Mouse (Mus musculus) myocyte (in vitro differentiated cells): ENCODE results near the gene Xpa. TPM values are rescaled to one million over a fixed set of nuclear protein-coding genes. Genes with fewer than 3 reads are reported as not detected.

Source experiments
- H3K27me3 ChIP-seq: one replicate; pipeline ENCODE4 v1.6.1; 2011; ENCODE audit not compliant: control insufficient read depth, insufficient read depth, insufficient read length
- H3K36me3 ChIP-seq: one replicate; pipeline ENCODE4 v1.6.1; 2011; ENCODE audit not compliant: control insufficient read depth, insufficient read depth
- H3K4me2 ChIP-seq: one replicate; pipeline ENCODE4 v1.6.1; 2011; ENCODE audit warnings: low read depth, control low read depth
- H3K4me3 ChIP-seq: one replicate; pipeline ENCODE4 v1.5.1; 2011; ENCODE audit warnings: mild to moderate bottlenecking, control low read depth, moderate library complexity
- H3K79me2 ChIP-seq: one replicate; pipeline ENCODE4 v1.6.1; 2011; ENCODE audit not compliant: control insufficient read depth, insufficient read depth
- H3ac ChIP-seq: one replicate; pipeline ENCODE4 v1.6.1; 2011; ENCODE audit not compliant: control insufficient read depth, insufficient read length
- CEBPB ChIP-seq: IDR thresholded peaks from 2 replicates; pipeline ENCODE4 v1.6.1; 2011; ENCODE audit warnings: mild to moderate bottlenecking, moderate library complexity; ENCODE audit not compliant: poor library complexity, insufficient read depth, severe bottlenecking
- E2F4 ChIP-seq: IDR thresholded peaks from one replicate; pipeline ENCODE4 v1.6.1; 2011; ENCODE audit warnings: mild to moderate bottlenecking, control low read depth, moderate library complexity; ENCODE audit not compliant: insufficient read depth
- MAX ChIP-seq: IDR thresholded peaks from one replicate; pipeline ENCODE4 v1.6.1; 2011; ENCODE audit warnings: low read depth, mild to moderate bottlenecking, control low read depth
- MYOD1 ChIP-seq, 3 experiments: IDR thresholded peaks; one replicate each; pipeline ENCODE4 v1.6.1; 2011; ENCODE audit warnings: control low read depth in 2 of 3, low read depth in 2 of 3, mild to moderate bottlenecking in 2 of 3, moderate library complexity in 1 of 3; ENCODE audit not compliant: insufficient read length in 2 of 3, control insufficient read depth in 1 of 3
- MYOG ChIP-seq, 3 experiments: IDR thresholded peaks; one replicate each; pipeline ENCODE4 v1.6.1; 2011; ENCODE audit warnings: control low read depth in 2 of 3, low read depth in 2 of 3, mild to moderate bottlenecking in 2 of 3; ENCODE audit not compliant: insufficient read length in 2 of 3, control insufficient read depth in 1 of 3, insufficient read depth in 1 of 3
- POLR2A ChIP-seq: IDR thresholded peaks from one replicate; pipeline ENCODE4 v1.6.1; 2011; ENCODE audit warnings: low read depth, mild to moderate bottlenecking, control low read depth, moderate library complexity; ENCODE audit not compliant: insufficient read length
- POLR2AphosphoS2 ChIP-seq: IDR thresholded peaks from one replicate; pipeline ENCODE4 v1.6.1; 2011; ENCODE audit warnings: low read depth, control low read depth; ENCODE audit not compliant: insufficient read length
- REST ChIP-seq: IDR thresholded peaks from one replicate; pipeline ENCODE4 v1.6.1; 2011; ENCODE audit warnings: mild to moderate bottlenecking, control low read depth, moderate library complexity; ENCODE audit not compliant: insufficient read depth, insufficient read length
- SRF ChIP-seq: IDR thresholded peaks from one replicate; pipeline ENCODE4 v1.6.1; 2011; ENCODE audit warnings: low read depth; ENCODE audit not compliant: control insufficient read depth, insufficient read length
- TCF12 ChIP-seq: IDR thresholded peaks from one replicate; pipeline ENCODE4 v1.6.1; 2011; ENCODE audit warnings: mild to moderate bottlenecking, control low read depth; ENCODE audit not compliant: poor library complexity, insufficient read depth, severe bottlenecking
- TCF3 ChIP-seq: IDR thresholded peaks from one replicate; pipeline ENCODE4 v1.6.1; 2011; ENCODE audit warnings: low read depth, control low read depth; ENCODE audit not compliant: insufficient read length
- USF1 ChIP-seq: IDR thresholded peaks from one replicate; pipeline ENCODE4 v1.6.1; 2011; ENCODE audit warnings: low read depth, mild to moderate bottlenecking, control low read depth, moderate library complexity
- polyA plus RNA-seq: library from polyadenylated mRNA; unstranded; fragments of >200 nt; fragmentation: generic; extraction: Trizol; gene quantifications from one replicate; pipeline ENCODE4 v1.2.1, GENCODE M21; 2012; ENCODE audit warnings: missing spikeins

The Xpa gene
- polyA plus RNA-seq, 1 experiment = 19.7 TPM

DNA sequence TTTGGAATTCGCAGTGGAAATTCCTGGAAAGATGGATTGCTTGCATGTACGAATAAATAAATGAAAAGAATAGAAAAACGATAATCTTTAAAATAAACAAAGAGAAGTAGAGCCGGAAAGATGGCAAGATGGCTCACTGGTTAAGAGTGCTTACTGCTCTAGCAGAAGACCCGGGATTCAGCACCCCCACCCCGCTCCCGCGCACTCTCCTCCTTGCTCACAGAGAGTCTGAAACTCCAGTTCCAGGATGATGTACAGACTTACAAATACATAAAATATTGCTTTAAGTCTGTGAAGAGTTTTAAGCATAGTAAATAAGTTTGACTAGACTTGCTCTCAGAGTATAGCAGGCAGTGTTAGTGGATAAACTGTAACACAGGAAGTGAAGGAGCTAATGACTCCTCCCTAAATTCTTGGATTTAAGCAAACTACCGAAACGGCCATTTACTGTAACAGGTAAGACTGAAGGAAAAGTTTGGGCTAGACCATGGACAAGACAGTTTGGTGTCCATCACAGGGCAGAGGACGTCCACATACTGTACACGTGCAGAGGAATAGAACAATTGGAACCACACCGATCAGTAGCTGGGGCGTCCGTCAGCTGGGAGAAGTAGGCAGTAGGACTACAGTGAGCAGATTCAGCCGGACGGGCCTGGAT, 58.4 kb downstream of the Xpa start:
- TF ChIP-seq POLR2A (no peak), SRF (no peak), MAX (no peak), CEBPB (no peak), USF1 (no peak), TCF12 (no peak), MYOD1 (IDR thresholded peaks at IDR 0.05; ENCODE audit: control insufficient read depth in 1 of 3, insufficient read length in 2 of 3, low read depth in 2 of 3) (no peak), TCF3 (no peak), E2F4 (no peak), REST (no peak), POLR2AphosphoS2 (no peak), MYOG (IDR thresholded peaks at IDR 0.05; ENCODE audit: control insufficient read depth in 1 of 3, insufficient read depth in 1 of 3, insufficient read length in 2 of 3, low read depth in 2 of 3) (no peak)
- Histone ChIP-seq H3ac (peak overlapping the region; percentile 68), H3K4me2 (peak overlapping the region; percentile 70), H3K4me3 (peak overlapping the region; percentile 91), H3K27me3 (no peaks in the 10 kb centered on the region), H3K79me2 (peaks cover 61% of the 10 kb centered on the region), H3K36me3 (peaks cover 12% of the 10 kb centered on the region)

DNA sequence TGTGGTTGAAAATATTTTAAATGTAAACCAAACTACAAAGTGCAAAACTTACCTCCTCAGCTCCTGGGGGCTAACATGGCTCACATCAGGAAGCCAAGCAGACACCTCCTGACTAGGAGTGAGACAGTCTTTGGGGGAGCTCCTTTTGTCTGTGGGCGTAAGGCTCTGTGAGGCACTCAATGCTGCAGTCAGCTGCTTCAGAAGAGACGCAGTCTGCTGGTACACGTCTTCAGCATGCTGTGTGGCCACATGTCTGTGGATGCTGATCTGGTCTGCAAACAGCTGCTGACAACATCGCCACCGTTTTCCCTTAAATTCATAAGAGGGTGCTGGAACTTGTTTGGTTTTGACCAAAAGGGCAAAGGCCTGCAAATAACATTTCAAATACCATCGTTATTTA, 64.3 kb downstream of the Xpa start:
- TF ChIP-seq SRF = no peak
- no peak for TF ChIP-seq TCF12
- no peak for TF ChIP-seq MAX
- no peak for TF ChIP-seq POLR2AphosphoS2
- no peak for TF ChIP-seq POLR2A
- TF ChIP-seq TCF3 = no peak
- no peak for TF ChIP-seq E2F4
- TF ChIP-seq CEBPB = no peak
- no peak for TF ChIP-seq MYOD1 (IDR thresholded peaks at IDR 0.05; ENCODE audit: control insufficient read depth in 1 of 3, insufficient read length in 2 of 3, low read depth in 2 of 3)
- no peak for TF ChIP-seq USF1
- TF ChIP-seq REST = no peak
- no peak for TF ChIP-seq MYOG (IDR thresholded peaks at IDR 0.05; ENCODE audit: control insufficient read depth in 1 of 3, insufficient read depth in 1 of 3, insufficient read length in 2 of 3, low read depth in 2 of 3)
- Histone ChIP-seq H3K4me3 (no peak overlapping the region), H3K4me2 (no peak overlapping the region), H3ac (no peak overlapping the region), H3K36me3 (peaks cover 31% of the 10 kb centered on the region), H3K79me2 (peaks cover 9% of the 10 kb centered on the region), H3K27me3 (no peaks in the 10 kb centered on the region)

DNA sequence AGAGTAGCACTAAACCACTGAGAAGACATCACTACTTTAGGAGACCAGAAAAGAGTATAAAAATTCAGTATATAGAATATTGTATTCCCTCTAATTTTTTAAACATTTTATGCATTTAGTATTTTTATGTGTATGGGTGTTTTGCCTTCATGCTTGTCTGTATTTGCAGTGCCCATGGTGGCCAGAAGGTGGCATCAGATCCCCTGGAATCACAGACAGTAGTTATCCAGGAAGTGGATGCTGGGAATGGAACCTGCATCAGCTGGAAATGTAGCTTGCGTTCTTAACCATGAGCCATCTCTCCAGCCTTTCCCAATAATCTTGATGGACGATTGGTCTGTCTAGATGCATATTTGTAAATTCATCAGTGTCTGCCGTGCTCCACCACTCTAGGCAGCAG, 65.9 kb downstream of the Xpa start:
- no peak for TF ChIP-seq TCF3
- TF ChIP-seq POLR2AphosphoS2 = no peak
- TF ChIP-seq POLR2A = no peak
- TF ChIP-seq MAX = no peak
- no peak for TF ChIP-seq CEBPB
- no peak for TF ChIP-seq SRF
- no peak overlapping the region for H3K4me2 ChIP-seq
- peaks cover 34% of the 10 kb centered on the region for H3K36me3 ChIP-seq
- no peak overlapping the region for H3ac ChIP-seq
- no peaks in the 10 kb centered on the region for H3K79me2 ChIP-seq
- no peak overlapping the region for H3K4me3 ChIP-seq
- no peaks in the 10 kb centered on the region for H3K27me3 ChIP-seq

DNA sequence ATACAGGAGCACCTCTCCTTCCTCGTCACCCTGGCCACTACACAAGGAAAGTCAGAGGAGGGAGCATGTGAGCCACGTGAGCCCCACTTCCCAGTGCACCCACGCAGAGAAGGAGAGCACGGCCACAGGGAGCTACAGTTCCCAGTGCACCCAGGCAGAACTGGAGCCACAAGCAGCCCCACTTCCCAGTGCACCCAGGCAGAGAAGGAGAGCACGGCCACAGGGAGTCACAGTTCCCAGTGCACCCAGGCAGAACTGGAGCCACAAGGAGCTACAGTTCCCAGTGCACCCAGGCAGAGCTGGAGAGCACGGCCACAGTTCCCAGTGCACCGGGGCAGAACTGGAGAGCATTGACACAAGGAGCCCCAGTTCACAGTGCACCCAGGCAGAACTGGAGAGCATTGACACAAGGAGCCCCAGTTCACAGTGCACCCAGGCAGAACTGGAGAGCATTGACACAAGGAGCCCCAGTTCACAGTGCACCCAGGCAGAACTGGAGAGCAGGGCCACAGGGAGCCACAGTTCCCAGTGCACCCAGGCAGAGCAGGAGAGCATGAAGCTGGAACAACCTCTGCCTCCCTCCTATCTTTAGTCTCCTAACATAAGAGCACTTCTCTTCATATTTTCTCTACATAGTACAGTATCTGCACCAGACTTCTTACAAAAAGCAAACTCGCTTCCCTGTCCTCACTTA, 66.7 kb downstream of the Xpa start:
- TF ChIP-seq MAX (no peak), SRF (no peak), USF1 (no peak), POLR2A (no peak), MYOG (IDR thresholded peaks at IDR 0.05; ENCODE audit: control insufficient read depth in 1 of 3, insufficient read depth in 1 of 3, insufficient read length in 2 of 3, low read depth in 2 of 3) (no peak), E2F4 (no peak), POLR2AphosphoS2 (no peak), MYOD1 (IDR thresholded peaks at IDR 0.05; ENCODE audit: control insufficient read depth in 1 of 3, insufficient read length in 2 of 3, low read depth in 2 of 3) (no peak), TCF3 (no peak), REST (no peak), CEBPB (no peak), TCF12 (no peak)

More for the DNA sequence above, 66.7 kb downstream of the Xpa start:
- H3K27me3 ChIP-seq = no peaks in the 10 kb centered on the region
- peaks cover 39% of the 10 kb centered on the region for H3K36me3 ChIP-seq
- H3K79me2 ChIP-seq = no peaks in the 10 kb centered on the region
- no peak overlapping the region for H3K4me2 ChIP-seq
- no peak overlapping the region for H3K4me3 ChIP-seq
- H3ac ChIP-seq = no peak overlapping the region
